Mouse (Mus musculus): ENCODE measurements at regions not wholly inside any gene's neighbourhood (a gene's known extent, or its start where the extent isn't known, plus 50 kb on each side); places are given as distances from the start of the nearest gene placed in this dataset.

DNA sequence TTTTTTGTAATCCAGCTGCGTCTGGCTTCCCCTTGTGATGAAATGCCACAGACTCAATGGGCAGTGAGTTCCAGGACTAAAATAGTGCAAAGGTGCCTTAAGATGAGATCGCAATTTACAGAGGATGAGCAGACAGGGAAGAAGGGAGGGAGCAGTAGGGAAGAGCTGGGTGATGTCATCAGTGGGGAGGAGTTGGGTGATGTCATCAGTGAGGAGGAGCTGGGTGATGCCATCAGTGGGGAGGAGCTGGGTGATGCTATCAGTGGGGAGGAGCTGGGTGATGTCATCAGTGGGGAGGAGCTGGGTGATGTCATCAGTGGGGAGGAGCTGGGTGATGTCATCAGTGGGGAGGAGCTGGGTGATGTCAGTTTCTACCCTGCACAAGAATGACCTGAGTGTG is 84.4 kb upstream of the 4930583I09Rik start:
- TF ChIP-seq CTCF (IDR thresholded peaks at IDR 0.05; ENCODE audit: borderline replicate concordance, extremely low read depth, insufficient read depth, insufficient read length) (no peak), POLR2A (IDR thresholded peaks at IDR 0.05; ENCODE audit: borderline replicate concordance, extremely low read depth, insufficient read depth, insufficient read length, poor library complexity, severe bottlenecking) (no peak)
